Mouse (Mus musculus) erythroid progenitor cell, adult 5-6 weeks (primary cell): ENCODE measurements around the gene Gm2030. TPM values are rescaled to one million over a fixed set of nuclear protein-coding genes. Genes with fewer than 3 reads are reported as not detected.
"Not testable (repeated sequence)": the region's sequence is repeated elsewhere in the genome, so short reads cannot be mapped to it uniquely, and the experiment has no call there.

Experiments used
- ATAC-seq: replicated peaks from 2 replicates; pipeline ENCODE4 v1.8.0; 2016; ENCODE audit warnings: moderate number of reproducible peaks, mild to moderate bottlenecking, moderate TSS enrichment, inconsistent platforms; ENCODE audit not compliant: poor library complexity, low FRiP score, severe bottlenecking
- total RNA-seq, 2 experiments: library from RNA; stranded (forward) in 1 of 2; stranded (reverse) in 1 of 2; fragments of 150-400 nt in 1 of 2; fragments of 186-747, 209-891 nt in 1 of 2; gene quantifications; 2 replicates each; pipeline versions ENCODE4 v1.2.3 to v1.2.4; 2015 to 2017; ENCODE audit warnings: low replicate concordance in 2 of 2

The Gm2030 gene
- total RNA-seq (2015; ENCODE audit: low replicate concordance) (not detected in 2 replicates), total RNA-seq (2017; ENCODE audit: low replicate concordance) (not detected in 2 replicates)

GRCm38 (mm10) chrX:26309944-26310343 is at the start of gene Gm2030:
TSS of gene Gm2030 (minus strand) at chrX:26310044.
- ATAC-seq, result not testable (repeated sequence)

Other genes starting within 250 kb of the Gm2030 start
- not detected in 2 replicates for gene Gm2012, start 78.7 kb downstream of the Gm2030 start, total RNA-seq (2015; ENCODE audit: low replicate concordance)
- not detected in 2 replicates for gene Gm2012, start 78.7 kb downstream of the Gm2030 start, total RNA-seq (2017; ENCODE audit: low replicate concordance)
- not detected in 2 replicates for gene Slx, start 235.5 kb upstream of the Gm2030 start, total RNA-seq (2015; ENCODE audit: low replicate concordance)
- gene Slx, start 235.5 kb upstream of the Gm2030 start, total RNA-seq (2017; ENCODE audit: low replicate concordance), result not detected in 2 replicates